11 mouse cellular contexts compared by ENCODE assay signal in genomic region chr8:8335256-8335972, GRCm38 (mm10).
DNase-seq lines count a peak whose midpoint lies in the region; ATAC-seq lines count a peak whose summit lies in the region.
"Had no signal": no experiment of that assay in that cellular context is flagged by ENCODE, and none has a peak within 500 bp of the region (broad histone marks: within the 10 kb centered on the region; RNA-seq: fewer than 3 reads in every experiment).

No protein-coding gene starts in this region.

- no peaks in the 10 kb centered on the region for H3K36me3 ChIP-seq in midbrain, embryonic 16.5 days (ENCODE audit: control insufficient read depth, insufficient read depth, low read length)
- no peaks in the 10 kb centered on the region for H3K36me3 ChIP-seq in midbrain, embryonic 15.5 days (replicated peaks)
- H3K36me3 ChIP-seq in hindbrain, embryonic 12.5 days: no peaks in the 10 kb centered on the region
- H3K36me3 ChIP-seq in neural tube, embryonic 15.5 days: no peaks in the 10 kb centered on the region

- H3K4me2 ChIP-seq in midbrain, embryonic 16.5 days (ENCODE audit: low read length): peak overlapping the region; percentile 6; the same call in 1 of the 2 replicates
- no peak overlapping the region for H3K4me2 ChIP-seq in midbrain, embryonic 15.5 days
- no peak overlapping the region for H3K4me2 ChIP-seq in hindbrain, embryonic 12.5 days (replicated peaks)
- peak overlapping the region; percentile 19 for H3K4me2 ChIP-seq in neural tube, embryonic 15.5 days

- ATAC-seq in midbrain, embryonic 16.5 days: no peak
- no peak for ATAC-seq in midbrain, embryonic 15.5 days (replicated peaks)
- peak; percentile 49 for ATAC-seq in hindbrain, embryonic 12.5 days (ENCODE audit: low FRiP score)
- ATAC-seq in neural tube, embryonic 15.5 days (ENCODE audit: low FRiP score): peak; percentile 30; the same call in 1 of the 2 replicates

- peaks cover 7% of the 10 kb centered on the region; the same call in 1 of the 2 replicates for H3K4me1 ChIP-seq in midbrain, embryonic 16.5 days (ENCODE audit: control insufficient read depth, insufficient read depth, low read length)
- H3K4me1 ChIP-seq in midbrain, embryonic 15.5 days: peaks cover 7% of the 10 kb centered on the region
- peaks cover 14% of the 10 kb centered on the region for H3K4me1 ChIP-seq in hindbrain, embryonic 12.5 days
- H3K4me1 ChIP-seq in neural tube, embryonic 15.5 days: peaks cover 14% of the 10 kb centered on the region

- no peaks in the 10 kb centered on the region for H3K27me3 ChIP-seq in midbrain, embryonic 16.5 days (ENCODE audit: control insufficient read depth, insufficient read depth, low read depth, low read length)
- H3K27me3 ChIP-seq in midbrain, embryonic 15.5 days (replicated peaks): no peaks in the 10 kb centered on the region
- no peaks in the 10 kb centered on the region for H3K27me3 ChIP-seq in hindbrain, embryonic 12.5 days
- no peaks in the 10 kb centered on the region for H3K27me3 ChIP-seq in neural tube, embryonic 15.5 days (replicated peaks)

- H3K9me3 ChIP-seq in midbrain, embryonic 16.5 days (replicated peaks; ENCODE audit: control insufficient read depth, low read length, poor library complexity, severe bottlenecking): no peaks in the 10 kb centered on the region
- H3K9me3 ChIP-seq in midbrain, embryonic 15.5 days: no peaks in the 10 kb centered on the region
- no peaks in the 10 kb centered on the region for H3K9me3 ChIP-seq in hindbrain, embryonic 12.5 days (replicated peaks)
- no peaks in the 10 kb centered on the region for H3K9me3 ChIP-seq in neural tube, embryonic 15.5 days (replicated peaks)

- intact Hi-C loops in left cerebral cortex, postnatal 14 days (cut with DNase I): no loop called here

- H3K9ac ChIP-seq in midbrain, embryonic 16.5 days (ENCODE audit: low read depth, low read length): no peak overlapping the region
- H3K9ac ChIP-seq in midbrain, embryonic 15.5 days: no peak overlapping the region
- no peak overlapping the region for H3K9ac ChIP-seq in hindbrain, embryonic 12.5 days
- H3K9ac ChIP-seq in neural tube, embryonic 15.5 days (replicated peaks): no peak overlapping the region
- H3K9ac ChIP-seq: forebrain, postnatal 0 days had no signal

- no peak overlapping the region for H3K27ac ChIP-seq in midbrain, embryonic 16.5 days (ENCODE audit: low read length)
- H3K27ac ChIP-seq in midbrain, embryonic 15.5 days: no peak overlapping the region
- peak overlapping the region; percentile 1; the same call in 1 of the 2 replicates for H3K27ac ChIP-seq in hindbrain, embryonic 12.5 days
- H3K27ac ChIP-seq in neural tube, embryonic 15.5 days (replicated peaks): 0 out of 2 replicates have a peak overlapping the region, but pooled peaks have one; percentile 9

- peak; percentile 39 for DNase-seq in embryo, embryonic 10.5 days (ENCODE audit: low spot score)
- DNase-seq in embryo, embryonic 9.5 days (ENCODE audit: extremely low spot score): no peak
- no peak for DNase-seq in c-Kit-positive CD71-positive TER-119-positive erythroid progenitor cells, embryonic 14.5 days (ENCODE audit: low spot score)
- no peak for DNase-seq in left cerebral cortex, postnatal 14 days (ENCODE audit: low spot score in 2 of 2)
- DNase-seq: forebrain, postnatal 0 days; layer of hippocampus, adult 9-11 months; liver had no signal

- H3K4me3 ChIP-seq in midbrain, embryonic 16.5 days (ENCODE audit: low read depth, low read length): no peak overlapping the region
- H3K4me3 ChIP-seq in midbrain, embryonic 15.5 days: no peak overlapping the region
- no peak overlapping the region for H3K4me3 ChIP-seq in hindbrain, embryonic 12.5 days
- H3K4me3 ChIP-seq in neural tube, embryonic 15.5 days (replicated peaks): no peak overlapping the region

- 45% methylated on average over 19 of the region's 19 CpGs for WGBS in midbrain, embryonic 16.5 days
- 58% methylated on average over 19 of the region's 19 CpGs for WGBS in midbrain, embryonic 15.5 days
- WGBS in hindbrain, embryonic 12.5 days: 58% methylated on average over 19 of the region's 19 CpGs
- WGBS in neural tube, embryonic 15.5 days: 42% methylated on average over 19 of the region's 19 CpGs

Comparison
In these comparisons a context has a peak if more than half of its experiments do, and no peak if none do; other contexts are left out.
1. H3K4me2 ChIP-seq: peak in midbrain, embryonic 16.5 days (single experiment) and neural tube, embryonic 15.5 days (single experiment); none in midbrain, embryonic 15.5 days (single experiment) and hindbrain, embryonic 12.5 days (single experiment).
2. ATAC-seq: peak in hindbrain, embryonic 12.5 days (single experiment) and neural tube, embryonic 15.5 days (single experiment); none in midbrain, embryonic 16.5 days (single experiment) and midbrain, embryonic 15.5 days (single experiment).
3. H3K27ac ChIP-seq: peak in hindbrain, embryonic 12.5 days (single experiment) and neural tube, embryonic 15.5 days (single experiment); none in midbrain, embryonic 16.5 days (single experiment) and midbrain, embryonic 15.5 days (single experiment).